Mouse (Mus musculus): Measurements from ENCODE around the gene Hsf2. TPM values are rescaled to one million over a fixed set of nuclear protein-coding genes. Genes with fewer than 3 reads are reported as not detected.
"Not testable (repeated sequence)": the region's sequence is repeated elsewhere in the genome, so short reads cannot be mapped to it uniquely, and the experiment has no call there.

Gene Hsf2
- polyA plus RNA-seq, 1 experiment from 2014 or later = 24.0 TPM

GRCm38 (mm10) chr10:57543890-57544289 is 57.7 kb downstream of the Hsf2 start:
- not testable (repeated sequence) for H3K9ac ChIP-seq; H3K4me1 ChIP-seq (replicated peaks); H3K9me3 ChIP-seq (replicated peaks); H3K4me3 ChIP-seq; H3K27ac ChIP-seq; H3K27me3 ChIP-seq; H3K4me2 ChIP-seq; ATAC-seq (replicated peaks; ENCODE audit: insufficient number of reproducible peaks, insufficient read depth, low FRiP score, low read depth); H3K36me3 ChIP-seq
- WGBS = 82% methylated on average over 9 of the region's 9 CpGs

- Histone ChIP-seq H3K27ac (no peak overlapping the region), H3K9ac (no peak overlapping the region), H3K4me2 (no peak overlapping the region), H3K9me3 (replicated peaks) (no peaks in the 10 kb centered on the region), H3K27me3 (no peaks in the 10 kb centered on the region), H3K4me1 (replicated peaks) (no peaks in the 10 kb centered on the region), H3K4me3 (no peak overlapping the region), H3K36me3 (no peaks in the 10 kb centered on the region)
- WGBS = 76% methylated on average over 4 of the region's 4 CpGs
- no peak for ATAC-seq (replicated peaks; ENCODE audit: insufficient number of reproducible peaks, insufficient read depth, low FRiP score, low read depth)
Measured at GRCm38 (mm10) chr10:57549631-57550030, 63.4 kb downstream of the Hsf2 start.

GRCm38 (mm10) chr10:57553719-57554118 is 67.5 kb downstream of the Hsf2 start:
- Histone ChIP-seq H3K9me3 (replicated peaks) (no peaks in the 10 kb centered on the region), H3K36me3 (no peaks in the 10 kb centered on the region), H3K4me1 (replicated peaks) (no peaks in the 10 kb centered on the region), H3K4me2 (no peak overlapping the region), H3K4me3 (no peak overlapping the region), H3K27me3 (no peaks in the 10 kb centered on the region), H3K9ac (no peak overlapping the region), H3K27ac (no peak overlapping the region)
- no peak for ATAC-seq (replicated peaks; ENCODE audit: insufficient number of reproducible peaks, insufficient read depth, low FRiP score, low read depth)
- 65% methylated on average over 1 of the region's 1 CpGs for WGBS

GRCm38 (mm10) chr10:57557597-57557996 is 71.4 kb downstream of the Hsf2 start:
- WGBS = 83% methylated on average over 5 of the region's 5 CpGs
- Histone ChIP-seq H3K4me3 (no peak overlapping the region), H3K27ac (no peak overlapping the region), H3K27me3 (no peaks in the 10 kb centered on the region), H3K36me3 (no peaks in the 10 kb centered on the region), H3K9me3 (replicated peaks) (no peaks in the 10 kb centered on the region), H3K9ac (no peak overlapping the region), H3K4me2 (no peak overlapping the region), H3K4me1 (replicated peaks) (no peaks in the 10 kb centered on the region)
- no peak for ATAC-seq (replicated peaks; ENCODE audit: insufficient number of reproducible peaks, insufficient read depth, low FRiP score, low read depth)

Other genes with a start within 250 kb of the Hsf2 start
- 139 and 149 TPM in 2 replicates for gene Serinc1, start 46.1 kb downstream of the Hsf2 start, polyA plus RNA-seq (2015; fragmentation: Nextera tagmentation; extraction: Ambion mirVana)
- gene Pkib, start 145.6 kb downstream of the Hsf2 start, polyA plus RNA-seq (2015; fragmentation: Nextera tagmentation; extraction: Ambion mirVana) = 2.5 and 3.8 TPM in 2 replicates

Data from heart, embryonic 15.5 days (tissue).